Mouse (Mus musculus): ENCODE data around the gene Fas.

- TF ChIP-seq CTCF (IDR thresholded peaks at IDR 0.05; ENCODE audit: borderline replicate concordance, control insufficient read depth, extremely low read depth, insufficient read depth, low read length, poor library complexity) (no peak), POLR2A (IDR thresholded peaks at IDR 0.05; ENCODE audit: control insufficient read depth, extremely low read depth, insufficient read depth, low read length, poor library complexity) (no peak)
These were observed 24.8 kb upstream of the Fas start for GRCm38 (mm10) chr19:34265604-34266193.
